Mouse (Mus musculus) ES-Bruce4 (cell line): ENCODE data around the gene Ankrd34a.

Experiments used
- CTCF ChIP-seq: IDR thresholded peaks from one replicate; pipeline ENCODE4 v1.8.1; 2011; ENCODE audit warnings: low read depth, low read length
- POLR2A ChIP-seq: IDR thresholded peaks from one replicate; pipeline ENCODE4 v1.8.1; 2011; ENCODE audit warnings: low read length; ENCODE audit not compliant: insufficient read depth

DNA sequence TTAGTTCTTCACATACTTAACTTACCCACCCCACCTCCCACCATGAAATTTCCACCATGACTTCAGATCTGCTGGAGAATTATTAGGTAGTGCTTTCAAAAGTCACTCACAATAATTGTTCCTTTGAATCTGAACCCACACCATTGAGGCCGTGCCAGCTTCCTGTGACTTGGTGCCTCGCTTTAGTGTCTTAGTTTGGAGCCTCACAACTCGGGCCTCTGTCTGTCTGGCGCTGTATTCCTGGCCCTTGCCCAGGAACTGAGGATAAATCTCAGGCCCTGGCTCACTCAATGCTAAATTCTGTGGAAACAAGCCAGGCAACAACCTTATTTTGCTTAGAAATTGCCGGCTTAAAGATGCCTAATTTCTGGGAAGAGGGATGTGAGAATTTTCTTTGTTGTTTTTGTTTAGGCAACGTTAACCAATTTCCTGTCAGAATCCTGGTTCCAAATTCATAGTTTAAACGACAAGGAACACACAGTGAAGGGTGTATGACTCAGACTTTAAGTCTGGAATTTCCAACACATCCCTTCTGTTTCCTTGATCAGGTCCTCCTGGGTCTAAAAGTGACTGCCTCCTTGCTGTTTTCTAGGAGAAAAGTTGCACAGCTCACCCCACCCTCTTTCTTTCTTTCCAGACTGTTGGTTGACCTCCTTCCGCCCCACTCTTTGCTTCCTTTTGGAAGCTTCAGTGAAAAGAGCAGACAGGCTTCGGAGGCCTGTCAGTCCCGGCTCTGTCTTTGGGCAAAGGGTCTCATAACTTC lies 5.7 kb downstream of the Ankrd34a start:
- TF ChIP-seq CTCF, result no peak
- TF ChIP-seq POLR2A, result no peak
